Mouse (Mus musculus) fat pad, adult 2 months (tissue): ENCODE measurements around the gene Gm8050.
"Not testable (repeated sequence)": the region's sequence is repeated elsewhere in the genome, so short reads cannot be mapped to it uniquely, and the experiment has no call there.

ENCODE experiments used
- DNase-seq: peaks from one replicate; pipeline ENCODE4 v3.0.0-alpha.2; 2011; ENCODE audit warnings: low read depth, low spot score; ENCODE audit errors: extremely low read depth

Gm8050 gene

DNA sequence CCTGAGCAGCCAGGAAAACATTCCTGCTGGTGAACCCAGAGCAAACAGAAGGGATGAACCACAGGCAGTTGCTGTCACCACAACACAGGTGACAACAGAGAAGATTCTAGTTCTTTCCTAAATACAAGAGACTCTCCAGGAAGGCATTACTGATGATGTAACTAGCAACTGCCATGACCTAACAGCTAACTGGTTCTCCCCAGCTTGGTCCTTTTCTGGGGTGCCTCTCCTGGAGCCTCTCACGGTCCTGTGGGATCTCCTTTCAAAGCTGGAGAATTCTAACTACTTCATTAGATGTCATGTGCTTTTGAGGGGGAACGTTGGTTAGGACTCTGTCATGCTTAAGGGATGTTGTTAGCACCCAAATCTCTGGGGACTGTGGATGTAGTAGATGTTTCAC, at the start of gene Gm8050:
Gene Gm8050, minus strand, starts transcription at position 101 of the 400 bp plus-strand sequence.
- DNase-seq: not testable (repeated sequence)

DNA sequence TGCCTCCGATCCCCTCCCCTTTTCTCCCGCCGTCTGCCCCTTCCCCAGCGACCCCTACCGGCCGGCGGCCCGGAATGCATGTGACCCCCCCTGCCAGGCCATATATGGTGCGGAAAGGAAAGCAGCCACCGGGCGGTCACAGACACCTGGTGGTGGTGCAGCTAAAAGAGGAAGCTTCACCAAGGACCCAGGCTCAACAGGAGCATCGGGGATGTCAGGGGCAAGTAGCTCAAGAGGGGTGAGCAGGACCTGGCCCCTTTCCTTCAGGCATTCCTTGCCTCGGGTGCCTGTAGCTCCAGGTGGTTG, 37.1 kb upstream of the Gm8050 start:
- not testable (repeated sequence) for DNase-seq

DNA sequence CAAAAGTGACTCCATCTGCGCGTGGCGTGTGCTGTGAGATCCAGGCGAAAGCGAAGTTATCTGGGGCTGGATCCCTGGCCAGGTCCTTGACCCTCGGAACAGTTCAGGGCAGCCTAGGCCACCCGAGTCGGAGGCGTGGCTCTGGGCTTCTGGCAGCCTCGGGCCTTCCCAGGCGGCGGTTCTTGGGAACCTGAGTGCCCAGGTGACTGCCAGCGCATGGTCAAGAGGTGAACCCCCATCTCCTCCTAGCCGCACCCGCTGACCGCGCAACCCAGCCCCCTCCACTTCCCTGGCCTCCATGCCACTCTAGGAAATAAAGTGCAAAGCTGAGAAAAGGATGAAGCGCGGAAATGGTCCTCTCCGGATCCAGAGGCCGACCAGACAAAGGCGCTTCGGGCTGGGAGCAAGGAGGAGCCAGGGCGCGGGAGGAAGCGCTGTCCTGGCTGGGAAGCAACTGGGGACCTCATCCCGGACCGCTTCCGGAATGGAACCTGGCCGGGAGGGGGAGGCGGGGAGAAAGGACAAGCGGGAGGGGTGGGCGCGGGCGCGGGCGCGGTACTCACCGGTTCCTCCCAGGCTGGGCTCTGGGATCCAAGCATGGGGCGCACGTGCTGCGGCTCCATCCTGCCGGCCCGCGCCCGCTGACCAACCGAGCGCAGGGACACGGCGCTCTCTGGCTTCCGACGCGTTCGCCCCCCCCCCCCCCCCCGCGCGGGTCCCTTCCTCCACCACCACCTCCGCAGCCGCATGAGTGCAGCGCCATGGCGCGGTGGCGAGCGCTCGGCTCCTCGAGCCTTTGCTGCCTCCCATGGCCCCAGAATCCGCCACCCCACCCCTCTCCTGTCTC, 36.6 kb upstream of the Gm8050 start:
- not testable (repeated sequence) for DNase-seq

DNA sequence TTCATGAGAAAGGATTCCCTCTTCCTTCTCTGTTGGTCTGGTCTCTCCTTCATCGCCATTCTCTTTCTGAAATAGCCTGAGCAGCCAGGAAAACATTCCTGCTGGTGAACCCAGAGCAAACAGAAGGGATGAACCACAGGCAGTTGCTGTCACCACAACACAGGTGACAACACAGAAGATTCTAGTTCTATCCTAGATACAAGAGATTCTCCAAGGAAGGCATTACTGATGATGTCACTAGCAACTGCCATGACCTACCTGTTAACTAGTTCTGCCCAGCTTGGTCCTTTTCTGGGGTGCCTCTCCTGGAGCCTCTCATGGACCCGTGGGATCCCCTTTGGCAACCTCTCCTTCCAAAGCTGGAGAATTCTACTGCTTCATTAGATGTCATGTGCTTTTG, 22.2 kb upstream of the Gm8050 start, which contains the start of gene Gm3636:
Gene Gm3636, minus strand, starts transcription at position 101 of the 400 bp plus-strand sequence.
- DNase-seq: not testable (repeated sequence)

DNA sequence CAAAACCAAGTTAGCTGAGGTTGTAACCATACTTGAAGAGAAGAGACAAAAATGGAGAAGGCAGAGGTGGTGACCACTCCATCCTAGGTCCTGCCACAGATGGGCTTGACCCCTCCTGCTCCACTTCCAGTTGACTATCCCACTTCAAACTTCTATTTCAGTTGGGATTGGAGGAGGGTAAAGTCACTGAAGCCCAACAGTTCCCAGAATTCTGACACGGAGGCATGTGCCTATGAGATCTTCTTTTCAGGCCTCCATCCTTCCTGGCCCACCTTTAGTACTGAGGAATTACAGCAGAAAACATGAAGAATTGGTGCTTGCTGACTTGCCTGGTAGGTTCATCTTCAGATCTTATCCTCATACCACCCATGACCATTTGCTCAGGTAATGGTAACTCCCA, 36.0 kb downstream of the Gm8050 start, which contains the start of gene Gm10251:
Gene Gm10251, minus strand, starts transcription at position 101 of the 400 bp plus-strand sequence.
- not testable (repeated sequence) for DNase-seq
